Mouse (Mus musculus): ENCODE measurements around the gene Mepce.
A peak's percentile ranks its signal among the peaks of the same experiment; 100 is the strongest.

The Mepce gene

GRCm38 (mm10) chr5:137741023-137741931 lies 46.2 kb downstream of the Mepce start, which contains the start of gene Nyap1:
TSS of gene Nyap1 (minus strand) at chr5:137741607.
- DNase-seq (ENCODE audit: low spot score) = peak; percentile 88

GRCm38 (mm10) chr5:137740506-137740905 lies 46.9 kb downstream of the Mepce start:
- DNase-seq (ENCODE audit: low spot score) = no peak

GRCm38 (mm10) chr5:137739471-137739870 lies 48.0 kb downstream of the Mepce start:
- no peak for DNase-seq (ENCODE audit: low spot score)

- DNase-seq (ENCODE audit: low spot score) = peak; percentile 23
Measured at GRCm38 (mm10) chr5:137738516-137738915, 48.9 kb downstream of the Mepce start.

- DNase-seq (ENCODE audit: low spot score) = no peak
Measured at GRCm38 (mm10) chr5:137737400-137737940, 50.0 kb downstream of the Mepce start.

GRCm38 (mm10) chr5:137734289-137735061 lies 53.0 kb downstream of the Mepce start:
- DNase-seq (ENCODE audit: low spot score) = peak; percentile 47

- DNase-seq (ENCODE audit: low spot score) = no peak
Measured at GRCm38 (mm10) chr5:137733638-137734288, 53.7 kb downstream of the Mepce start.
